Mouse (Mus musculus): ENCODE data around the gene Gpc5.

- TF ChIP-seq POLR2A (IDR thresholded peaks at IDR 0.05; ENCODE audit: control insufficient read depth, low read depth, low read length) (no peak), CTCF (IDR thresholded peaks at IDR 0.05; ENCODE audit: control insufficient read depth, insufficient read depth, insufficient replicate concordance, low read depth, low read length) (no peak)
These were observed 159.8 kb downstream of the Gpc5 start for GRCm38 (mm10) chr14:115251791-115252190.
